Mouse (Mus musculus) kidney, postnatal 4 days (tissue): ENCODE results near the gene Tns1.
"Not testable (repeated sequence)": the region's sequence is repeated elsewhere in the genome, so short reads cannot be mapped to it uniquely, and the experiment has no call there.

Experiments
- DNase-seq, 2 experiments: peaks; one replicate each; pipeline ENCODE4 v3.0.0; 2021; ENCODE audit warnings: mixed read lengths in 2 of 2

The Tns1 gene

DNA sequence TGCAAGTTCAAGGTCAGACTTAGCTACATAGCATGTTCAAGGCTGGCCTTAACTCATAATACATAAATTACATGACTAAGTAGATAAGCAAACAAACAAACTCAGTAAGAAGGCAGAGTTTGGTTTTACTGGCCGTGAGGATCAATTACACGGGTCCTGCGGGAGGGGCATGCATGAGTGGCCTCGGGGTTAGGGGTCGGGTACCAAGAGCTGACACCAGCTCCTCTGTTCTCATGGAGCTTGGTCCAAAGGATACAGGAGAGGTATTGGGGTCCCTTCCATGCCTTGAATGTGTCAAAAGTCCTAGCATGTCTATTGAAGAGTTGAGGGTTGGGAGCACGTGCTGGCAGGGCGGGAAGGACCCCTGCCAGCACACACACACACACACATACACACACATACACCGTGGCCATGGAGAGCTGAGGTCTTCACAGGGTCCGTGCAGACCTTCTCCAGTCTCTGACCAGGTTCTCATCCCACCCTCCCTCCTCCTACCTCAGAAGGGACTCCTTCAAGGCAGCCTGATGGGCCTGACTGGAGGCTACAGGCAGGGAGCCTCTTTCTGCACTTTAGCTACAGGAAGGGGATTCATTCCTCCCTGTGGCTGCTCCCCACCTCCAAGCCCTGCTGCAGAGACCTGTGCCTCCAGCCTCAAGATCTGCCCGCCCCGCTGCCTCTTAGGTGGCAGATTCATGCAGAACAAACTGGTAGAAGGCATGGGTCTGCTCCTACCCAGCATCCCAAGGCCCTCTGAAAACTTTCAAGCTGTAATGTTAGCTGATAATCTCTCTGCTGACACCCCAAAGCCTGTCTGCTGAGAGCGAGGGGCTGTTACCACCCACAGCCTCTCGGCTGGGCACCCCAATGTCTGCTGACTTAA, 215.9 kb downstream of the Tns1 start:
- peak; percentile 29 to 47 for DNase-seq

- DNase-seq: peak; percentile 0 to 1
Observed at GRCm38 (mm10) chr1:73907166-73907565, 217.1 kb downstream of the Tns1 start.

- peak; percentile 51 to 55 for DNase-seq
Observed at GRCm38 (mm10) chr1:73906376-73906775, 217.9 kb downstream of the Tns1 start.

GRCm38 (mm10) chr1:73905811-73906190, 218.4 kb downstream of the Tns1 start:
- peak; percentile 23 to 51 for DNase-seq

DNA sequence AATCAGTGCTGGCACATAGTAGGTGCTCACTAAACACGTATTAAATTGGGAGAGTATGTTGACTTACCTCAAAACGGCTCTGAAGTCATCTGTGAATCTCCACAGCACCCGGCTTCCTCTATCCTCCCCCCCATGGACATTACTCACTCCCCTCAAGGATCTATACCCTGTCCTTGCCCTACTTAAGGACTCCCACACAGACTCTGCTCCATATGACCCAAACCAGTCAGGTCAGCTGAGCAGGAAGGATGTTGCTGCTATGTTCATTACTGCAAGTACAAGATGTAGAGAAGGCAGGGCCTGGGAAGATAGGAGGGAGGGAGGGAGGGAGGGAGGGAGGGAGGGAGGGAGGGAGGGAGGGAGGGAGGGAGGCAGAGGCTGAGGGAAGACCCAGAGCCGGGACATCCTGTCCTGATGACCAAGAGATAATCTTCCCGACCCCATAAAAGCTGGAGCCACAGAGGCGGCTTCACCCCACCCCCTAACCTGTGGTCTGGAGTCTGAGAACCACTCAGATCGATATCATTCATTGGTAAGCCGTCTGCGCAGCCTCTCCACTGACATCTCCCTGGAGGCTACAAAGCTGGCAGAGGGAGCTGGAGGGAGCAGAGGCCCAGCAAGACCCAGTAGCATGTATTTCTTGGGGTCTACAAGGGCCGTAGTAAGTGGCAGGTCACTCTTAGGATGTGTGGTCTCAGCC, 219.0 kb downstream of the Tns1 start:
- peak; percentile 3 to 22 for DNase-seq

DNA sequence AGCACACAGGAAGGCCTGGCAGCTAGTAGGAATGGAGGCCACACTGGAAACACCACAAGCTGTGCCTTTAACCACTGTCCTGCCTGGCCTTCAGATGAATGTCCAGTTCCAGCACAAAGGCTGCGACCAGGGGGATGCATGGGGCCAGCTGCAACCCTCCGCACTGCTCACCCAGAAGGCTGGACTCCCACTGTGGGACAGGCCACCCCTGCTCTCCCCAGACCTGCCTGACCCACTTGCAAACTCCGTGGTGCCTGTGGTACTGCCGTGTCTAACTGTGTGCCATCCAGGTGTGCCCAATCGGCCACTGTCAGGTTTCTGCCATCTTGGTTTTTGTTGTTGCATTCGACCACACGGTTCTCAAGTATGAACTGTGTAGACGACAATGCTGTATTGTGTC, 219.6 kb downstream of the Tns1 start:
- DNase-seq: peak; percentile 3

- DNase-seq: no peak
Observed at GRCm38 (mm10) chr1:73903035-73903434, 221.2 kb downstream of the Tns1 start.

DNA sequence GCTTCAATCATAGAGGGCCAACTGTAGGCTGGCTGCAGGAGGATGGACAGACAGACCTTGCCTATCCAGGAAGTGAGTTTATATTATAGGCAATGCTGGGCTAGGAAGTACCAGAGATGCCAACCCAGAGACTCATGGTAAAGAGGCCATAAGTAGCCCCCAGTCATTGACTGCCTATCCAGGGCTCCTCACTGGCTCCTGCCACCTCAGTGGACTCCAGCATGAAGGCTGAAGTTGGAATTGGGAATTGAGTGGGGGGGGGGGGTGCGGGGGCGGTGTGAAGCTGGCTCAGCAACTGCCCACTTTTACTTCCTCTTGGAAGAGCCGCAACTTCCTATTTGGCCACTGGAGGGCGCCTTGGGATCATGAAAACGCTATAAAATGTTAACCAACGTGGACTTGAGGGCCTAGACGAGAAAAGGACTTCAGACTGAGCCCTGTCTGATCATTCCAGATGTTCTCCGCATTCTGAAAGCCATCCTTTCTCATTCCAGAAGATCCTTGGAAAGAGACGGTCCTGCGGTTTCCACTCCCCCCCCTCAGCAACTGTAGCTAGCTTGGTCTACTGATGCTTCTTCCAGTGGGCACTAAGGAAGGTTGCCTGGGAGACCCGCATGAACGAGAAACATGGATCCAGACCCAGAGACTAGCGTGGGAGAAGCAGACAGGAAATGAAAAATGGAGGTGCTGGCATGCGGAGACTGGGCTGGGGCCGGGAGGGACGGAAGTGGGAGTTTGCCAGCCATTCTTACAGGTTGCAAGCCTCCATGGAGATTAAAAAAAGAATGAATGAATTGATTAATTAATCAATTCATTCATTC, 221.9 kb downstream of the Tns1 start:
- DNase-seq: peak; percentile 84 to 87

GRCm38 (mm10) chr1:73901496-73901899, 222.8 kb downstream of the Tns1 start:
- DNase-seq: peak; percentile 76 to 81

DNA sequence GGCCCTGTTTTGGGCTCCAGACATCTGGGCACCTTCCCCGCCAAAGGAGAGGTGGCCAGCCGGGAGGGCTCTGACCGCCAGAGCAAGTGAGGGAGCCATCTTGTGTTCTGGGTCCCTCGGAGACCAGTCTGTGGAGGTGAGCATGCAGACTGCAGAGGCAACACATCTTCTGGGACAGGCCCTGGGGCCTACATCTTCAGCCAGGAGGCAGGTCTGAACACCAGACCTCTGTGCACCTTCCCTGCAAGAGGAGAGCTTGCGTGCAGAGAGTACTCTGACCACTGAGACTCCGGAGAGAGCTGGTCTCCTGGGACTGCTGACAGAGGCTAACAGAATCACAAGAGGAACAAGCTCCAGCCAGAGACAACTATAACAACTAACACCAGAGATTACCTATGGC, 228.8 kb downstream of the Tns1 start:
- not testable (repeated sequence) for DNase-seq

GRCm38 (mm10) chr1:73880731-73881130, 243.5 kb downstream of the Tns1 start:
- no peak for DNase-seq

GRCm38 (mm10) chr1:73875676-73876218, 248.5 kb downstream of the Tns1 start:
- DNase-seq: peak in 1 of 2 experiments; percentile 6

DNA sequence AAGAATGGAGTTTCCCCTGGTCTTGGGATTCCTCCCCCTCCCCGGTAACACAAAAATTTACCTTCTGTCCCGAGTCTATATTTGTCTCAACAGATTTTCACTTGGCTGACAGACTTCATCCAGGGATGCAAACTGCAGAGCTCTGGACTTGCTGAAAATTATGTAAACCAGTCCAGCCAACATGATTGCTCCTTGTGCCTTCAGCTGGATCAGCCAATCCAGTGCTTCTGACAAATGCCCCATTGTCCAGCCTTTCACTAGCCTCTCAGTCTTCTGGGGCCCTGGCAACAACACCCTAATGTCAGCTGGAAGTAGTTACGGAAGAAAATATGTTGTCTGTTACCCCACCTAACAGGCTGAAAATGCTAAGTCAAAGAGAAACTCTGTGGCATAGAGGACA, 259.9 kb downstream of the Tns1 start:
- no peak for DNase-seq

GRCm38 (mm10) chr1:73863074-73863431, 261.2 kb downstream of the Tns1 start:
- no peak for DNase-seq

- peak; percentile 89 to 91 for DNase-seq
Observed at GRCm38 (mm10) chr1:73862323-73863073, 261.8 kb downstream of the Tns1 start.

DNA sequence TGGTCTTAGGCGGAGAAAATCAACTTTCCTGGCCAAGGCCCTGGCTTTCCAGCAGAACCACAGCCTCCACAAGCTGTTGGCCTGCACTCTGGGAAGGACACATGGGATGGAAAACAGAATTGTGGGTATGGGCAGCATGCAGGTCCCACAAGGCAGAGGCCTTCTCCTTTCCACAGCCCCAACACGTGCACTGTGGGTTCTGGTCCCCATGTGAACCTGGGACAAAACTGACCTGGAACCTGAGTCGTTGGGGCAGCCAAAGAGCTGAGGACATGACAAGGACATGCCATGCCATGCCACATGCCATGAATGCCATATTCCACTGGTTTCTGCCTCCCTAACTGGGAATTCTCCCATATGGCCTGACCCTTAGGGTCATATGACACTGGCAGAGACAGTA, 263.8 kb downstream of the Tns1 start:
- DNase-seq: peak in 1 of 2 experiments; percentile 1
